Mouse (Mus musculus) embryonic facial prominence, embryonic 15.5 days (tissue): ENCODE data around the gene Zcchc17. TPM values are rescaled to one million over a fixed set of nuclear protein-coding genes. Genes with fewer than 3 reads are reported as not detected.

Experiments used
- ATAC-seq: fragments of 200-750 bp; cut with Nextera tagmentation; 2 replicates; pipeline ENCODE4 v1.8.0; 2017; ENCODE audit warnings: low read depth, moderate TSS enrichment; ENCODE audit not compliant: insufficient number of reproducible peaks, low FRiP score, low TSS enrichment
- H3K27ac ChIP-seq: fragments of 300-500 bp; sonication (generic); replicated peaks from 2 replicates; pipeline ENCODE4 v1.5.1; 2015; ENCODE audit warnings: mild to moderate bottlenecking, inconsistent platforms
- H3K27me3 ChIP-seq: fragments of 300-500 bp; sonication (generic); 2 replicates; pipeline ENCODE4 v1.6.1; 2015; ENCODE audit warnings: inconsistent platforms
- H3K36me3 ChIP-seq: fragments of 300-500 bp; sonication (generic); 2 replicates; pipeline ENCODE4 v1.6.1; 2015; ENCODE audit warnings: mild to moderate bottlenecking, inconsistent platforms
- H3K4me1 ChIP-seq: fragments of 300-500 bp; sonication (generic); 2 replicates; pipeline ENCODE4 v1.6.1; 2015; ENCODE audit warnings: inconsistent platforms
- H3K4me2 ChIP-seq: fragments of 300-500 bp; sonication (generic); replicated peaks from 2 replicates; pipeline ENCODE4 v1.6.1; 2015; ENCODE audit warnings: mild to moderate bottlenecking, inconsistent platforms
- H3K4me3 ChIP-seq: fragments of 300-500 bp; sonication (generic); replicated peaks from 2 replicates; pipeline ENCODE4 v1.5.1; 2015; ENCODE audit warnings: mild to moderate bottlenecking, inconsistent platforms
- H3K9ac ChIP-seq: fragments of 300-500 bp; sonication (generic); 2 replicates; pipeline ENCODE4 v1.6.1; 2015; ENCODE audit warnings: inconsistent platforms
- H3K9me3 ChIP-seq: fragments of 300-500 bp; sonication (generic); replicated peaks from 2 replicates; pipeline ENCODE4 v1.6.1; 2016; ENCODE audit warnings: inconsistent platforms
- WGBS: fragments of 180-500 bp; shearing (Covaris S2); methylation state at CpG from one replicate; pipeline ENCODE4 v1.1.7; 2015; 5-methylcytosine and 5-hydroxymethylcytosine counted together
- polyA plus RNA-seq: library from polyadenylated mRNA; unstranded; fragments of >200 nt; fragmentation: Nextera tagmentation; extraction: Ambion mirVana; gene quantifications from 2 replicates; pipeline ENCODE4 v1.2.1, GENCODE M21; 2015

Gene Zcchc17
- polyA plus RNA-seq, 1 experiment from 2014 or later, result 69.1 TPM

DNA sequence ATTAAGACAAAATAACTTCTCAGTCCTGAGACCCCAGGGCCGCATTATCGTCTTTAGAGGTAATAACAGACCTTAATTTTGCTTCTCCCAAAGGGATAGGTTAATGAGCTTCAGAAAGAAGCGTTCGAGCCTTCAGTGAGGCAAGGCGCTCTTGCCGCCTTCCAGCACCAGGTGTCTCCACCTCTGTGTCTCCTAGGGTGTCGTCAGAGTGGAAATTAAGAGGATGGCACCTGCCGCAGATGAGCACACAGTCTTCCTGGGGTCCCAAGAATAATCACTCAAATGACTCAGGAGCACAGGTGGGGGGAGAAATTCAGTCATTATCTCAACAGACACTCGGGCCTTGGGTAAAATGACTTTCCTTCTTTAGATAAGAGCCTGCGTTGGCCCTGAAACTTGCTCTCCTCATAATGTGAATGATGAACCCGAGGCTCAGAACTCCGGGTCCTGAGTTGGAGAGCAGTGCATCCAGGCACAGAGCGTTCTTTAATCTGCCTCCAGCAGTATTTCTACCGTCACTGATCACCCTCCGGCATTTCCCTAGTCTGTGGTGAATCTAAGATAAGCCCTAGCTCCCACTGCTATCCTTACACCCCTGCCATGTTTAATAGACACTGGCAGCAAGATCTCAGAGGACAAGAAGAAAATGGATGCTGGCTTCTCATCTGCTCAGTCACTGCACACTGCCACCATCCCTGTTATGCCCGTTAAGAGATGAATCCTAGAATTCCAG lies 8.9 kb downstream of the Zcchc17 start:
- Histone ChIP-seq H3K9me3 (no peaks in the 10 kb centered on the region), H3K4me2 (no peak overlapping the region), H3K4me3 (no peak overlapping the region), H3K27me3 (no peaks in the 10 kb centered on the region), H3K36me3 (peaks cover 74% of the 10 kb centered on the region), H3K27ac (no peak overlapping the region), H3K9ac (no peak overlapping the region), H3K4me1 (no peaks in the 10 kb centered on the region)
- ATAC-seq, result no peak
- 84% methylated on average over 16 of the region's 16 CpGs for WGBS

DNA sequence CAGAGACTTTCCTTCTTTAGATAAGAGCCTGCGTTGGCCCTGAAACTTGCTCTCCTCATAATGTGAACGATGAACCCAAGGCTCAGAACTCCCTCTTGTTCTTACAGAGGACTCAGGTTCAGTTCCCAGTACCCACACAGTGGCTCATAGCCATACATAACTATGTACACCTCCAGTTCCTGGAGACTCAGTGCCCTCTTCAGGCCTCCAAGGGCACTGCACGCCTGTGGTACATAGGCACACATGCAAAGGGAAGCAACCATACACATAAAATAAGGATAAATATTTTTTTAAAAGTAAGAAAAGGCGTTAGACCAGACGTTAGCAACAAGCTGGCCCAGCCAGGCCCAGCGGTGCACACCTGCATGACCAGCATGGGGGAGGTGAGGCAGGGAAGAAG lies 10.1 kb downstream of the Zcchc17 start:
- H3K4me3 ChIP-seq, result no peak overlapping the region

DNA sequence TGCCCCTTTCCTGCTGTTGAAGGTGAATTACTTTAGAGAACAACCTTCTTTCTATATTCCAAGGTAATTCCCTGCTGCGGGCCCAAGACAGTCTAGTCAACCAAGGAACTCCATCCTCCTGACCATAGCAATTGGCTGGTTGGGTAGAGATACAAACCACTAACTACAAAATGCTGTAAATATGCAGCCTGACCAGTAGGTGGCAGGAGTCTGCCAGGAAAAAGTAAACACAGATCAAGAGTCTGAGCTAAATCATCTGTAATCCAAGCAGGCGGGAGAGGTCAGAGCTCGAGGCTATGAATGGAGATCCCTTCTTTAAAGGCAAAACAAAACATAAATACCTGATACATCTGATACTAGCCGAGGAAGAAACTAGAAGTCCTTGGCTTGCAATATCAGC lies 18.1 kb downstream of the Zcchc17 start:
- H3K9me3 ChIP-seq, result no peaks in the 10 kb centered on the region
- ATAC-seq, result no peak
- peaks cover 51% of the 10 kb centered on the region for H3K36me3 ChIP-seq
- H3K4me3 ChIP-seq, result no peak overlapping the region
- H3K27ac ChIP-seq, result no peak overlapping the region
- 21% methylated on average over 4 of the region's 4 CpGs for WGBS
- H3K9ac ChIP-seq, result no peak overlapping the region
- peaks cover 4% of the 10 kb centered on the region; the same call in 1 of the 2 replicates for H3K4me1 ChIP-seq
- H3K4me2 ChIP-seq, result no peak overlapping the region
- no peaks in the 10 kb centered on the region for H3K27me3 ChIP-seq

More for the DNA sequence above, 10.1 kb downstream of the Zcchc17 start:
- H3K4me1 ChIP-seq, result no peaks in the 10 kb centered on the region
- no peak overlapping the region for H3K4me2 ChIP-seq
- H3K27ac ChIP-seq, result no peak overlapping the region
- WGBS, result 95% methylated on average over 6 of the region's 6 CpGs
- H3K9ac ChIP-seq, result no peak overlapping the region
- peaks cover 80% of the 10 kb centered on the region for H3K36me3 ChIP-seq
- ATAC-seq, result no peak
- no peaks in the 10 kb centered on the region for H3K9me3 ChIP-seq
- no peaks in the 10 kb centered on the region for H3K27me3 ChIP-seq

DNA sequence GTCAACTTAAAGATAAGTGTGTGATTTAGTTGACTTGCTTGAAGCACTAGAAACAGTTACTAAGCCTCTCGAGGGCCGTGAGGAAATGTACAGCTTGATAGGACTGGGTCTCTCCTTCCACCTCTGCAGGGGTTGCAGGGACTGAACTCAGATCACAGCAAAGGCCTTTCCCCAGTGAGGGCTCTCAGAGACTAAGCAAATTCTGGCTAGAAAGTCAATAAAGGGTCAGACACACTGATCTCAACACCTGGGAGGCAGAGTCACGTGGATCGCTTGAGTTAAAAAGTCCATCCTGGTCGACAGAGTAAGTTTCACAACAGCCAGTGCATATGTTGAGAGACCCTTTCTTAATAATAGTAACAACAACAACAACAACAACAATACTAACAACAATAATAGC lies 23.9 kb downstream of the Zcchc17 start:
- H3K27ac ChIP-seq, result no peak overlapping the region
- H3K27me3 ChIP-seq, result no peaks in the 10 kb centered on the region
- no peak overlapping the region for H3K9ac ChIP-seq
- no peak overlapping the region for H3K4me3 ChIP-seq
- no peak overlapping the region for H3K4me2 ChIP-seq
- H3K36me3 ChIP-seq, result peaks cover 53% of the 10 kb centered on the region
- H3K9me3 ChIP-seq, result no peaks in the 10 kb centered on the region
- 90% methylated on average over 5 of the region's 5 CpGs for WGBS
- no peak for ATAC-seq
- no peaks in the 10 kb centered on the region for H3K4me1 ChIP-seq

DNA sequence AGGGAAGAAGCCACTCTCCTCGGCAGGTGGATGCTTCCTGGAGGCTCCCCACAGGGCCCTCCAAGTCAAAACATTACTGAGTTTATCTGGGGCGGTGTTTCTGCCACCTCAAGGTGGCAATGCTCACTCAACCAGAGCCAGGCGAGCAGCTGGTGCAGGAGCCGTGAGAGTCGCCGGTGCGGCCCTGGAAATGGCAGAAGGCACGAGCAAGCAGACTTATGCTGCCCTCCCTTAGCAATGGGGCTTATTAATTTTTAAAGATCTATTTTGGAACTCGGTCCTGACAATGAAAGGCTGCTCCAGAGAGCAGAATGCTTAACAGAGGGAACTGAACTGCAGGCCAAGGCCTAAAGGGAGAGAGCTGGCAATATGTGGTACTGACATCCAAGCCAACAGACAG lies 32.4 kb downstream of the Zcchc17 start:
- WGBS, result 86% methylated on average over 9 of the region's 9 CpGs
- no peaks in the 10 kb centered on the region for H3K27me3 ChIP-seq
- H3K27ac ChIP-seq, result no peak overlapping the region
- no peak overlapping the region for H3K4me2 ChIP-seq
- H3K4me3 ChIP-seq, result no peak overlapping the region
- H3K9ac ChIP-seq, result no peak overlapping the region
- no peak for ATAC-seq
- no peaks in the 10 kb centered on the region for H3K4me1 ChIP-seq
- H3K36me3 ChIP-seq, result peaks cover 65% of the 10 kb centered on the region
- no peaks in the 10 kb centered on the region for H3K9me3 ChIP-seq

DNA sequence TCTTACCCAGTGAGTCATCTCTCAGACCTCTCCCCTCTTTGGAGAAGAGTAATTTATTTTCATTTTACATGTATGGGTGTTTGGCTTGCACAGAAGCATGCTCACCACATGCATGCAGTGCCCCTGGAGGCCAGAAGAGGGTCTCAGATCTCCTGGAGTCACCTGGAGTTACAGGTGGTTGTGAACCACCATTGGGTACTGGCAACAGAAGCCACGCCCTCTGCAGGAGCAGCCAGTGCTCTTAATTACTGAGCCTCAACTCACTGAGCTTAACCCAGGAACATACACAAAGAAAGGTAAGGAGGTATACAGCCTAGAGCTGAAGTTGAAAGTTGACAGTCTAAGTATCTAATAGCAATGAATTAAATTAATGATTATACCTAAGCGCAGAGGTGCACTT lies 34.3 kb downstream of the Zcchc17 start:
- 94% methylated on average over 2 of the region's 2 CpGs for WGBS
- Histone ChIP-seq H3K9ac (no peak overlapping the region), H3K4me2 (no peak overlapping the region), H3K27ac (no peak overlapping the region), H3K9me3 (no peaks in the 10 kb centered on the region), H3K36me3 (peaks cover 78% of the 10 kb centered on the region), H3K4me3 (no peak overlapping the region), H3K27me3 (no peaks in the 10 kb centered on the region), H3K4me1 (no peaks in the 10 kb centered on the region)
- ATAC-seq, result no peak

DNA sequence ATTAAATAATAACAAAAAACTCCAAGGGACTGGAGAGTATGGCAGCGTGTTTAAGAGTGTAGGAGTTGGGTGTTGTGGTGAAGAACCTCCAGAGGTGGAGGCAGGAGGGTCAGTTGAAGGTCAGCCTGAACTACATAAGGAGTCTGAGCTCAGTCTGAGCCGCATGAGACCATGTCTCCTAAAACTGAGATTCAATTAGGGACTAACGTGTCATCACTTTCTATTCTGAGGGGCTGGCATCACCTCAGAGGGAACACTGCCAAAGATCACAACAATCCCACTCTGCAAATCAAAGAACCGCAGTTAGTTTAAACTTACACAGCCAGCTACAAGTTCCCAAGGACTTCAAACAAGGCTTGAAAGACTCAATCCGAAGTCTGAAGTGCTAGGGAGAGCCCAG lies 36.1 kb downstream of the Zcchc17 start:
- Histone ChIP-seq H3K4me1 (no peaks in the 10 kb centered on the region), H3K4me3 (no peak overlapping the region), H3K36me3 (peaks cover 81% of the 10 kb centered on the region), H3K9me3 (no peaks in the 10 kb centered on the region), H3K9ac (no peak overlapping the region), H3K4me2 (no peak overlapping the region), H3K27me3 (no peaks in the 10 kb centered on the region), H3K27ac (no peak overlapping the region)
- 76% methylated on average over 5 of the region's 5 CpGs for WGBS
- no peak for ATAC-seq

DNA sequence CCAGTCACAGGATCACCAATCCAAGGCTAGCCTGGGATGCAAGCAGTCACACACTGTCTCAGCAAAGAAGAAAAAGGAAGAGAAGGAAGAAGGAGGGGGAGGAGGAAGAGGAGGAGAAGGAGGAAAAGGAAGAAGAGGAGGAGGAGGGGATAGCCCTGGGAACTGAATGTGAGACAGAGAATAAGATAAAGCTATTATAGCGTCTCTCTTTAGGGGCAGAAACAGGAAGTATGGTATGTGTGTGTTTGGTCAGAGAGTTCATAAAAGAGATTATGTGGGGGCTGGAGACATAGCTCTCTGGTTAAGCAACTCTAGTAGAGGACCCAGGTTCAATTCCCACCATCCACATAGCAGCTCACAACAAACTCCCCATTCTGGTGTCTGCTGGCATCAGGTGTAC lies 36.6 kb downstream of the Zcchc17 start:
- peaks cover 79% of the 10 kb centered on the region for H3K36me3 ChIP-seq
- ATAC-seq, result no peak

DNA sequence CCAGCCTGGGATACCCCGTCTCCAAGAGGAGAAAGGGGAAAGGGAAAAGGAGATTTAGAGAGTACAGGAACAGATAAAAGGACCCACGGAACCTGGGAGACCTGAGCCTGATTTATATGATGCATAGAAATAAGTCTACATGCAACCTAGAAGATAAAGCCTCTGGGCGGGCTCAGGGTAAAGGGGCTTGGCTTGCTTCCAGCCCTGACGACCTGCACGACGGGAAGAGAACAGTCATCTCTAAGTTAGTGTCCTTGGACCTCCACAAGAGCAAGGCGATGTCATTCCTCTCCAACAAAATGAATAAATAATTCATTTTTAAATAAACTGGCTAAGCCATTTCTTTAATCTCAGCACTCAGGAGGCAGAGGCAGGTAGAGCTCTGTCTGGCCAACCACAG lies 37.2 kb downstream of the Zcchc17 start:
- no peak overlapping the region for H3K9ac ChIP-seq
- H3K9me3 ChIP-seq, result no peaks in the 10 kb centered on the region
- no peaks in the 10 kb centered on the region for H3K27me3 ChIP-seq
- no peak overlapping the region for H3K4me3 ChIP-seq
- WGBS, result 74% methylated on average over 7 of the region's 7 CpGs
- no peak overlapping the region for H3K27ac ChIP-seq
- peaks cover 74% of the 10 kb centered on the region for H3K36me3 ChIP-seq
- H3K4me2 ChIP-seq, result no peak overlapping the region
- no peaks in the 10 kb centered on the region for H3K4me1 ChIP-seq
- ATAC-seq, result no peak

More for the DNA sequence above, 36.6 kb downstream of the Zcchc17 start:
- H3K4me1 ChIP-seq, result no peaks in the 10 kb centered on the region
- H3K27me3 ChIP-seq, result no peaks in the 10 kb centered on the region
- no peak overlapping the region for H3K27ac ChIP-seq
- H3K4me3 ChIP-seq, result no peak overlapping the region
- no peak overlapping the region for H3K4me2 ChIP-seq
- H3K9me3 ChIP-seq, result no peaks in the 10 kb centered on the region
- WGBS, result 81% methylated on average over 1 of the region's 1 CpGs
- H3K9ac ChIP-seq, result no peak overlapping the region

DNA sequence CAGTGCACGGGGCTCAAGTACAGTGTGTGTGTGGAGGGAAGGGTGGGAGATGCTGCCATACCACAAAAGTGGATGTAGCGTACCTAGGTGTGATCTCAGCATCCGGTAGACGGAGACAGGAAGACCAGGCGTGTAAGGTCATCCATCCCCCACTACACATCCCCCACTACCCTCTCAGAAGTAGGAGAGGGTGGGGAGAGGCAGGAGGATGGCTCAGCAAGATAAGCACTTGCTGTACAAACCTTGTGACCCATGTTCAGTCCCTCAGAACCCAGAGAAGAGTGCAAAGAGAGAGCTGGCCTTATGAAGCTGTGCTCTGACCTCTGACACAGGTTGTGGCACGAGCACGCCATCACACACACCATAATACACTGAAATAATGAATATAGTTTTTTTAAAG lies 38.1 kb downstream of the Zcchc17 start:
- Histone ChIP-seq H3K36me3 (peaks cover 66% of the 10 kb centered on the region), H3K4me1 (no peaks in the 10 kb centered on the region), H3K27ac (no peak overlapping the region), H3K4me3 (no peak overlapping the region), H3K4me2 (no peak overlapping the region), H3K27me3 (no peaks in the 10 kb centered on the region), H3K9me3 (no peaks in the 10 kb centered on the region), H3K9ac (no peak overlapping the region)
- 90% methylated on average over 7 of the region's 7 CpGs for WGBS
- ATAC-seq, result no peak

DNA sequence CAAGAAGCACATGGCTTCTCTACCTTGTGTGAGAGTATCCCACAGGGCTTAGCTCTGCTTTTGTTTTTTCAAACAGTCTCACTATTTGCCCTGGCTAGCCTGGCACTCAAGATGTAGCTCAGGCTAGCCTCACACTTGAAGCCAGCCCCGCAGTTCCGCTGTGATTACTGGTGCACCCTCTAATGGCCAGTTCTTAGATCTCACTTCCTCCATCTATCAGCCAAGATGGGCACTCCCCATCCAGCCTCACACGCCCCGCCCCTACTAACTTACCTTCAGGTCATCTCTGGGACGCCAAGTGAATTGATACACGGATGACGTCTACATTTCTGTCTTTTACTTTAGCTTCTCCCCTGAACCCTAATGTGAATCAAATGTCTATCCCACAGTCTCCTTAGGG lies 40.2 kb downstream of the Zcchc17 start:
- H3K4me1 ChIP-seq, result no peaks in the 10 kb centered on the region
- no peaks in the 10 kb centered on the region for H3K27me3 ChIP-seq
- ATAC-seq, result no peak
- H3K27ac ChIP-seq, result no peak overlapping the region
- WGBS, result 84% methylated on average over 7 of the region's 7 CpGs
- no peaks in the 10 kb centered on the region for H3K9me3 ChIP-seq
- peaks cover 65% of the 10 kb centered on the region for H3K36me3 ChIP-seq
- no peak overlapping the region for H3K4me2 ChIP-seq
- no peak overlapping the region for H3K9ac ChIP-seq
- no peak overlapping the region for H3K4me3 ChIP-seq

DNA sequence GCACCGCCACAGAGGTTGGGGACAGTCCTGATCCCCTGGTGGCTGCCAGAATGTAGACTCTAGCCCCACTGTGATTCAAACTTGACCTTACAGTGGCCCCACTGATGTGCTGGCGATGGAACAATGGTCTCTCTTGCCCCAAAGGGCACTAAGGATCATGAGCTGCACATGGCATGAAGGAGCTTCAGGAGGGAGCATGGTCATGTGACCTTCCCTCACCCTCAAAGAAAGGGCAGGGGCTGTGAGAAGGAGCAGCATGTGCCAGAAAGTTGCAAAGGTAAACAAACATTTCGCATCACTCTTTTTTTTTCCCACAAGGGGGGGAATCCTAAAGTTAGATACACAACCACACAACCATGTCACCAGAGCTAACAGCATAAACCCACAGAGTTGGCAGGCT lies 41.6 kb downstream of the Zcchc17 start:
- H3K9ac ChIP-seq, result no peak overlapping the region
- H3K4me2 ChIP-seq, result no peak overlapping the region
- WGBS, result 70% methylated on average over 3 of the region's 3 CpGs
- no peak for ATAC-seq
- H3K4me3 ChIP-seq, result no peak overlapping the region
- H3K36me3 ChIP-seq, result peaks cover 56% of the 10 kb centered on the region
- H3K9me3 ChIP-seq, result no peaks in the 10 kb centered on the region
- H3K27me3 ChIP-seq, result no peaks in the 10 kb centered on the region
- no peaks in the 10 kb centered on the region for H3K4me1 ChIP-seq
- no peak overlapping the region for H3K27ac ChIP-seq
